Mouse (Mus musculus) forebrain, embryonic 15.5 days (tissue): Measurements from ENCODE around the gene Ttc6. TPM values are rescaled to one million over a fixed set of nuclear protein-coding genes. Genes with fewer than 3 reads are reported as not detected.
A peak's percentile ranks its signal among the peaks of the same experiment; 100 is the strongest.

Experiments used
- ATAC-seq: fragments of 200-750 bp; cut with Nextera tagmentation; replicated peaks from 2 replicates; pipeline ENCODE4 v1.8.0; 2017; ENCODE audit warnings: mild to moderate bottlenecking, moderate TSS enrichment, moderate library complexity
- H3K27ac ChIP-seq: fragments of 300-500 bp; sonication (generic); replicated peaks from 2 replicates; pipeline ENCODE4 v1.5.1; 2015; ENCODE audit warnings: mild to moderate bottlenecking, inconsistent platforms
- H3K27me3 ChIP-seq: fragments of 300-500 bp; sonication (generic); 2 replicates; pipeline ENCODE4 v1.6.1; 2015; ENCODE audit warnings: inconsistent platforms
- H3K36me3 ChIP-seq: fragments of 300-500 bp; sonication (generic); 2 replicates; pipeline ENCODE4 v1.6.1; 2015; ENCODE audit warnings: mild to moderate bottlenecking, inconsistent platforms
- H3K4me1 ChIP-seq: fragments of 300-500 bp; sonication (generic); 2 replicates; pipeline ENCODE4 v1.6.1; 2015; ENCODE audit warnings: inconsistent platforms
- H3K4me2 ChIP-seq: fragments of 300-500 bp; sonication (generic); replicated peaks from 2 replicates; pipeline ENCODE4 v1.6.1; 2015; ENCODE audit warnings: mild to moderate bottlenecking, inconsistent platforms
- H3K4me3 ChIP-seq: fragments of 300-500 bp; sonication (generic); 2 replicates; pipeline ENCODE4 v1.5.1; 2015; ENCODE audit warnings: mild to moderate bottlenecking, inconsistent platforms
- H3K9ac ChIP-seq: fragments of 300-500 bp; sonication (generic); replicated peaks from 2 replicates; pipeline ENCODE4 v1.6.1; 2015; ENCODE audit warnings: mild to moderate bottlenecking, inconsistent platforms
- H3K9me3 ChIP-seq: fragments of 300-500 bp; sonication (generic); 2 replicates; pipeline ENCODE4 v1.6.1; 2016; ENCODE audit warnings: inconsistent platforms
- WGBS: fragments of 180-500 bp; shearing (Covaris S2); methylation state at CpG from one replicate; pipeline ENCODE4 v1.1.7; 2015; ENCODE audit warnings: mixed read lengths; 5-methylcytosine and 5-hydroxymethylcytosine counted together
- polyA plus RNA-seq: library from polyadenylated mRNA; unstranded; fragments of >200 nt; fragmentation: Nextera tagmentation; extraction: Ambion mirVana; gene quantifications from 2 replicates; pipeline ENCODE4 v1.2.1, GENCODE M21; 2015

The Ttc6 gene
- polyA plus RNA-seq, 1 experiment from 2014 or later: 0.11 TPM

DNA sequence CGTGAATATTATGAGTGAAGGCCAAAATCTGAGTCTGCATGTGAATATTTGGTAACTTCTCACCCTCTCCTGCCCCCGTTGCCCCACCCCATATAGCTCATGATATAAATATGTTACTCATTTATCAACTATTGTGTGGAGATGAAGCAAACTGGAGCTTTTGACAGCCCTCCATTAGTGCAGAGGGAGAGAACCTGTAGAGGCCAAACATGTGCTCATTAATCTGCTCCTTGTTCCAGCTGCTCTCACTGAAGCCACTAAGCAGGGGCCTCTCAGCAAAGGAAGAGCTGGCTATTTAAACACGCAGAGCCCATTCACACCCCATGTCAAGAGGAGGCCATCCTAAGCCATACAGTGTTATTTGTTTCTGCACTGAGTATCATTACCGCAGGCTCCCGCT is 218.0 kb downstream of the Ttc6 start:
- H3K9me3 ChIP-seq: no peaks in the 10 kb centered on the region
- H3K4me3 ChIP-seq: no peak overlapping the region
- WGBS: 49% methylated on average over 5 of the region's 5 CpGs
- no peak overlapping the region for H3K9ac ChIP-seq
- no peaks in the 10 kb centered on the region for H3K4me1 ChIP-seq
- H3K36me3 ChIP-seq: no peaks in the 10 kb centered on the region
- H3K4me2 ChIP-seq: no peak overlapping the region
- no peak for ATAC-seq
- H3K27me3 ChIP-seq: no peaks in the 10 kb centered on the region
- H3K27ac ChIP-seq: no peak overlapping the region

DNA sequence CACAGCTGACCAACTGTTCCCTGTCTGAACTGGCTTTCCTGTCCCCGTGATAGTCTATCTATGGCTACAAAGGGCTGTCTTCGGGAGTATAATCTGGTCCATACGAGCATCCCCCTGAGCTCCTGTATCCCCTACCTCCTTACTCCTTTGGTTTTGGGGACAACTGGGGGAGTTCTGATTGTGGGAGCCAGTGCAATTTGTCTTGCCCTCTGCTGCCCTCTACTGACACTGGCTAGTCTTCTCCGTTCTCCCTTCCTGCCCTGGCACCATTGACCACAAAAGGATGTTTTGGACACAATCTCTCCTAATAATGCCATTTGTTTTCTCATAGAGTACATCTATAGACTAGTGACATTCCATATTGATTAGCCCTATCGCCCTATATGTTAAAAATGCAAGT is 223.6 kb downstream of the Ttc6 start:
- no peaks in the 10 kb centered on the region for H3K9me3 ChIP-seq
- no peaks in the 10 kb centered on the region for H3K36me3 ChIP-seq
- H3K27me3 ChIP-seq: no peaks in the 10 kb centered on the region
- H3K27ac ChIP-seq: no peak overlapping the region
- H3K4me1 ChIP-seq: no peaks in the 10 kb centered on the region
- H3K4me2 ChIP-seq: no peak overlapping the region
- H3K4me3 ChIP-seq: no peak overlapping the region
- WGBS: 26% methylated on average over 5 of the region's 5 CpGs
- H3K9ac ChIP-seq: no peak overlapping the region
- peak; percentile 75 for ATAC-seq

Other genes starting within 250 kb of the Ttc6 start
- gene Foxa1, start 17.2 kb upstream of the Ttc6 start, polyA plus RNA-seq: 0.10 and 0.20 TPM in 2 replicates